Mouse (Mus musculus): ENCODE results near the gene Arl9. TPM values are rescaled to one million over a fixed set of nuclear protein-coding genes. Genes with fewer than 3 reads are reported as not detected.
"Not testable (repeated sequence)": the region's sequence is repeated elsewhere in the genome, so short reads cannot be mapped to it uniquely, and the experiment has no call there.

Gene Arl9
- polyA plus RNA-seq, 1 experiment: not detected

GRCm38 (mm10) chr5:76993174-76993814 is 10.6 kb upstream of the Arl9 start:
- no peak overlapping the region for H3K4me3 ChIP-seq (ENCODE audit: insufficient read depth, low read depth, low read length)
- H3K4me1 ChIP-seq (ENCODE audit: control insufficient read depth, insufficient read depth, insufficient read length, low read length): no peaks in the 10 kb centered on the region
- H3K27ac ChIP-seq (replicated peaks; ENCODE audit: low read depth, low read length): no peak overlapping the region

- H3K4me1 ChIP-seq (ENCODE audit: control insufficient read depth, insufficient read depth, insufficient read length, low read length): no peaks in the 10 kb centered on the region
- no peak overlapping the region for H3K27ac ChIP-seq (replicated peaks; ENCODE audit: low read depth, low read length)
- H3K4me3 ChIP-seq (ENCODE audit: insufficient read depth, low read depth, low read length): no peak overlapping the region
Observed at GRCm38 (mm10) chr5:76998416-76998815, 5.4 kb upstream of the Arl9 start.

GRCm38 (mm10) chr5:77001192-77001591 is 2.7 kb upstream of the Arl9 start:
- Histone ChIP-seq H3K27ac (replicated peaks; ENCODE audit: low read depth, low read length) (no peak overlapping the region), H3K4me1 (ENCODE audit: control insufficient read depth, insufficient read depth, insufficient read length, low read length) (no peaks in the 10 kb centered on the region), H3K4me3 (ENCODE audit: insufficient read depth, low read depth, low read length) (no peak overlapping the region)

GRCm38 (mm10) chr5:77010352-77010751 is 6.5 kb downstream of the Arl9 start:
- H3K27ac ChIP-seq (replicated peaks; ENCODE audit: low read depth, low read length): no peak overlapping the region
- H3K4me1 ChIP-seq (ENCODE audit: control insufficient read depth, insufficient read depth, insufficient read length, low read length): no peaks in the 10 kb centered on the region
- no peak overlapping the region for H3K4me3 ChIP-seq (ENCODE audit: insufficient read depth, low read depth, low read length)

GRCm38 (mm10) chr5:77011082-77011481 is 7.2 kb downstream of the Arl9 start:
- Histone ChIP-seq H3K4me3 (ENCODE audit: insufficient read depth, low read depth, low read length) (no peak overlapping the region), H3K27ac (replicated peaks; ENCODE audit: low read depth, low read length) (no peak overlapping the region), H3K4me1 (ENCODE audit: control insufficient read depth, insufficient read depth, insufficient read length, low read length) (no peaks in the 10 kb centered on the region)

- no peak overlapping the region for H3K4me3 ChIP-seq (ENCODE audit: insufficient read depth, low read depth, low read length)
- no peak overlapping the region for H3K27ac ChIP-seq (replicated peaks; ENCODE audit: low read depth, low read length)
- H3K4me1 ChIP-seq (ENCODE audit: control insufficient read depth, insufficient read depth, insufficient read length, low read length): no peaks in the 10 kb centered on the region
Observed at GRCm38 (mm10) chr5:77013171-77013570, 9.3 kb downstream of the Arl9 start.

- Histone ChIP-seq H3K27ac (replicated peaks; ENCODE audit: low read depth, low read length) (no peak within 1 kb of the TSS), H3K4me3 (ENCODE audit: insufficient read depth, low read depth, low read length) (peak within 1 kb of the TSS; percentile 48), H3K4me1 (ENCODE audit: control insufficient read depth, insufficient read depth, insufficient read length, low read length) (no peaks in the 10 kb centered on the region)
Observed at GRCm38 (mm10) chr5:77015544-77016482, 12.0 kb downstream of the Arl9 start, which contains the start of gene Thegl. Gene Thegl (plus strand): TSS chr5:77016023.

GRCm38 (mm10) chr5:77028034-77028433 is 24.2 kb downstream of the Arl9 start:
- H3K27ac ChIP-seq (replicated peaks; ENCODE audit: low read depth, low read length): no peak overlapping the region

GRCm38 (mm10) chr5:77029735-77030134 is 25.9 kb downstream of the Arl9 start:
- no peaks in the 10 kb centered on the region for H3K4me1 ChIP-seq (ENCODE audit: control insufficient read depth, insufficient read depth, insufficient read length, low read length)
- no peak overlapping the region for H3K27ac ChIP-seq (replicated peaks; ENCODE audit: low read depth, low read length)
- H3K4me3 ChIP-seq (ENCODE audit: insufficient read depth, low read depth, low read length): no peak overlapping the region

More at GRCm38 (mm10) chr5:77028034-77028433, 24.2 kb downstream of the Arl9 start:
- no peaks in the 10 kb centered on the region for H3K4me1 ChIP-seq (ENCODE audit: control insufficient read depth, insufficient read depth, insufficient read length, low read length)
- no peak overlapping the region for H3K4me3 ChIP-seq (ENCODE audit: insufficient read depth, low read depth, low read length)

GRCm38 (mm10) chr5:77035101-77035500 is 31.2 kb downstream of the Arl9 start:
- H3K27ac ChIP-seq (replicated peaks; ENCODE audit: low read depth, low read length); H3K4me3 ChIP-seq (ENCODE audit: insufficient read depth, low read depth, low read length); H3K4me1 ChIP-seq (ENCODE audit: control insufficient read depth, insufficient read depth, insufficient read length, low read length): not testable (repeated sequence)

- H3K4me1 ChIP-seq (ENCODE audit: control insufficient read depth, insufficient read depth, insufficient read length, low read length): no peaks in the 10 kb centered on the region
Observed at GRCm38 (mm10) chr5:77038451-77038850, 34.6 kb downstream of the Arl9 start.

GRCm38 (mm10) chr5:77039391-77039790 is 35.5 kb downstream of the Arl9 start:
- Histone ChIP-seq H3K27ac (replicated peaks; ENCODE audit: low read depth, low read length) (no peak overlapping the region), H3K4me3 (ENCODE audit: insufficient read depth, low read depth, low read length) (no peak overlapping the region), H3K4me1 (ENCODE audit: control insufficient read depth, insufficient read depth, insufficient read length, low read length) (no peaks in the 10 kb centered on the region)

More at GRCm38 (mm10) chr5:77038451-77038850, 34.6 kb downstream of the Arl9 start:
- Histone ChIP-seq H3K27ac (replicated peaks; ENCODE audit: low read depth, low read length) (no peak overlapping the region), H3K4me3 (ENCODE audit: insufficient read depth, low read depth, low read length) (peak overlapping the region; percentile 17; the same call in 1 of the 2 replicates)

GRCm38 (mm10) chr5:77044362-77044761 is 40.5 kb downstream of the Arl9 start:
- H3K27ac ChIP-seq (replicated peaks; ENCODE audit: low read depth, low read length): no peak overlapping the region
- H3K4me3 ChIP-seq (ENCODE audit: insufficient read depth, low read depth, low read length): no peak overlapping the region
- no peaks in the 10 kb centered on the region for H3K4me1 ChIP-seq (ENCODE audit: control insufficient read depth, insufficient read depth, insufficient read length, low read length)

- H3K4me1 ChIP-seq (ENCODE audit: control insufficient read depth, insufficient read depth, insufficient read length, low read length): no peaks in the 10 kb centered on the region
- H3K27ac ChIP-seq (replicated peaks; ENCODE audit: low read depth, low read length): no peak overlapping the region
- H3K4me3 ChIP-seq (ENCODE audit: insufficient read depth, low read depth, low read length): no peak overlapping the region
Observed at GRCm38 (mm10) chr5:77052616-77053015, 48.8 kb downstream of the Arl9 start.

GRCm38 (mm10) chr5:77056881-77057440 is 53.1 kb downstream of the Arl9 start:
- H3K27ac ChIP-seq (replicated peaks; ENCODE audit: low read depth, low read length): no peak overlapping the region
- no peak overlapping the region for H3K4me3 ChIP-seq (ENCODE audit: insufficient read depth, low read depth, low read length)
- no peaks in the 10 kb centered on the region for H3K4me1 ChIP-seq (ENCODE audit: control insufficient read depth, insufficient read depth, insufficient read length, low read length)
